Mouse (Mus musculus) liver, embryonic 16.5 days (tissue): Measurements from ENCODE around the gene Cnst. TPM values are rescaled to one million over a fixed set of nuclear protein-coding genes. Genes with fewer than 3 reads are reported as not detected.
"Not testable (repeated sequence)": the region's sequence is repeated elsewhere in the genome, so short reads cannot be mapped to it uniquely, and the experiment has no call there.

ENCODE experiments used
- ATAC-seq: fragments of 200-750 bp; cut with Nextera tagmentation; 2 replicates; pipeline ENCODE4 v1.8.0; 2017; ENCODE audit warnings: low read depth, mild to moderate bottlenecking, moderate number of reproducible peaks, moderate library complexity
- H3K27ac ChIP-seq: fragments of 300-500 bp; sonication (generic); 2 replicates; pipeline ENCODE4 v1.5.1; 2014; ENCODE audit warnings: mild to moderate bottlenecking, low read length
- H3K27me3 ChIP-seq: fragments of 300-500 bp; sonication (generic); 2 replicates; pipeline ENCODE4 v1.6.1; 2014; ENCODE audit warnings: low read depth, low read length, mixed read lengths; ENCODE audit not compliant: control insufficient read depth, insufficient read depth
- H3K36me3 ChIP-seq: fragments of 300-500 bp; sonication (generic); 2 replicates; pipeline ENCODE4 v1.6.1; 2014; ENCODE audit warnings: mild to moderate bottlenecking; ENCODE audit not compliant: control insufficient read depth, insufficient read depth
- H3K4me1 ChIP-seq: fragments of 300-500 bp; sonication (generic); 2 replicates; pipeline ENCODE4 v1.6.1; 2014; ENCODE audit warnings: low read depth, low read length, mixed read lengths; ENCODE audit not compliant: control insufficient read depth
- H3K4me2 ChIP-seq: fragments of 300-500 bp; sonication (generic); 2 replicates; pipeline ENCODE4 v1.6.1; 2014; ENCODE audit warnings: low read depth, low read length, mixed read lengths
- H3K4me3 ChIP-seq: fragments of 300-500 bp; sonication (generic); 2 replicates; pipeline ENCODE4 v1.5.1; 2014; ENCODE audit warnings: low read depth, mild to moderate bottlenecking, low read length
- H3K9ac ChIP-seq: fragments of 300-500 bp; sonication (generic); 2 replicates; pipeline ENCODE4 v1.6.1; 2014; ENCODE audit warnings: low read depth, low read length
- H3K9me3 ChIP-seq: fragments of 300-500 bp; sonication (generic); replicated peaks from 2 replicates; pipeline ENCODE4 v1.6.1; 2016; ENCODE audit warnings: low read length; ENCODE audit not compliant: control insufficient read depth
- WGBS: fragments of 180-500 bp; shearing (Covaris S2); extraction: QIAGEN DNeasy Blood & Tissue Kit; methylation state at CpG from one replicate; pipeline ENCODE4 v1.1.7; 2014; ENCODE audit not compliant: insufficient replicate concordance; 5-methylcytosine and 5-hydroxymethylcytosine counted together
- polyA plus RNA-seq: library from polyadenylated mRNA; unstranded; fragments of >200 nt; fragmentation: Nextera tagmentation; extraction: Ambion mirVana; gene quantifications from 2 replicates; pipeline ENCODE4 v1.2.1, GENCODE M21; 2015

The Cnst gene
- polyA plus RNA-seq, 1 experiment from 2014 or later = 11.6 TPM

- Histone ChIP-seq H3K4me2 (no peak overlapping the region), H3K4me3 (no peak overlapping the region), H3K36me3 (no peaks in the 10 kb centered on the region), H3K27ac (no peak overlapping the region), H3K4me1 (no peaks in the 10 kb centered on the region), H3K27me3 (no peaks in the 10 kb centered on the region), H3K9me3 (no peaks in the 10 kb centered on the region), H3K9ac (no peak overlapping the region)
- ATAC-seq = no peak
- WGBS = 74% methylated on average over 3 of the region's 3 CpGs
These were observed 88.0 kb downstream of the Cnst start for GRCm38 (mm10) chr1:179634159-179634558.

- Histone ChIP-seq H3K36me3 (no peaks in the 10 kb centered on the region), H3K4me1 (no peaks in the 10 kb centered on the region; the same call in 1 of the 2 replicates), H3K4me2 (no peak overlapping the region), H3K4me3 (no peak overlapping the region), H3K9me3 (no peaks in the 10 kb centered on the region), H3K27me3 (no peaks in the 10 kb centered on the region), H3K27ac (no peak overlapping the region), H3K9ac (no peak overlapping the region)
- WGBS = 64% methylated on average over 4 of the region's 4 CpGs
- ATAC-seq = no peak
These were observed 96.6 kb downstream of the Cnst start for GRCm38 (mm10) chr1:179642726-179643125.

- no peaks in the 10 kb centered on the region for H3K36me3 ChIP-seq
- H3K27ac ChIP-seq = no peak overlapping the region
- H3K9ac ChIP-seq = no peak overlapping the region
- whole genome bisulfite sequencing = 71% methylated on average over 3 of the region's 3 CpGs
- H3K4me2 ChIP-seq = no peak overlapping the region
- peaks cover 2% of the 10 kb centered on the region for H3K4me1 ChIP-seq
- no peaks in the 10 kb centered on the region for H3K27me3 ChIP-seq
- no peak for ATAC-seq
- H3K9me3 ChIP-seq = no peaks in the 10 kb centered on the region
- H3K4me3 ChIP-seq = no peak overlapping the region
These were observed 98.0 kb downstream of the Cnst start for GRCm38 (mm10) chr1:179644151-179644550.

- Histone ChIP-seq H3K27ac (no peak overlapping the region), H3K4me1 (peaks cover 4% of the 10 kb centered on the region), H3K36me3 (no peaks in the 10 kb centered on the region), H3K4me2 (no peak overlapping the region), H3K9ac (no peak overlapping the region), H3K27me3 (no peaks in the 10 kb centered on the region), H3K9me3 (no peaks in the 10 kb centered on the region), H3K4me3 (no peak overlapping the region)
- ATAC-seq = peak; percentile 62
- 44% methylated on average over 13 of the region's 13 CpGs for WGBS
These were observed 99.2 kb downstream of the Cnst start for GRCm38 (mm10) chr1:179645101-179645979.

GRCm38 (mm10) chr1:179645980-179646268 is 99.8 kb downstream of the Cnst start:
- WGBS = 20% methylated on average over 4 of the region's 4 CpGs
- H3K4me3 ChIP-seq = no peak overlapping the region
- H3K27ac ChIP-seq = no peak overlapping the region
- H3K4me1 ChIP-seq = peaks cover 4% of the 10 kb centered on the region
- ATAC-seq = no peak
- no peaks in the 10 kb centered on the region for H3K36me3 ChIP-seq
- no peaks in the 10 kb centered on the region for H3K9me3 ChIP-seq
- no peak overlapping the region for H3K9ac ChIP-seq
- H3K27me3 ChIP-seq = no peaks in the 10 kb centered on the region
- H3K4me2 ChIP-seq = no peak overlapping the region

GRCm38 (mm10) chr1:179648678-179649077 is 102.5 kb downstream of the Cnst start:
- H3K27ac ChIP-seq, H3K36me3 ChIP-seq, H3K9ac ChIP-seq, H3K4me3 ChIP-seq, ATAC-seq, H3K4me1 ChIP-seq, H3K27me3 ChIP-seq, H3K9me3 ChIP-seq, H3K4me2 ChIP-seq: not testable (repeated sequence)
- 50% methylated on average over 4 of the region's 5 CpGs for WGBS

GRCm38 (mm10) chr1:179649324-179649723 is 103.2 kb downstream of the Cnst start:
- Histone ChIP-seq H3K4me1 (peaks cover 4% of the 10 kb centered on the region), H3K27me3 (no peaks in the 10 kb centered on the region), H3K9ac (no peak overlapping the region), H3K4me2 (no peak overlapping the region), H3K27ac (no peak overlapping the region), H3K4me3 (no peak overlapping the region), H3K9me3 (no peaks in the 10 kb centered on the region), H3K36me3 (no peaks in the 10 kb centered on the region)
- peak; percentile 56 for ATAC-seq
- WGBS = 20% methylated on average over 3 of the region's 3 CpGs

GRCm38 (mm10) chr1:179650284-179650683 is 104.1 kb downstream of the Cnst start:
- Histone ChIP-seq H3K9ac (no peak overlapping the region), H3K4me1 (peaks cover 4% of the 10 kb centered on the region), H3K9me3 (no peaks in the 10 kb centered on the region), H3K4me2 (no peak overlapping the region), H3K27me3 (no peaks in the 10 kb centered on the region), H3K27ac (no peak overlapping the region), H3K4me3 (no peak overlapping the region), H3K36me3 (no peaks in the 10 kb centered on the region)
- 21% methylated on average over 4 of the region's 4 CpGs for WGBS
- ATAC-seq = peak; percentile 30; the same call in 1 of the 2 replicates

- WGBS = 77% methylated on average over 5 of the region's 5 CpGs
These were observed 105.1 kb downstream of the Cnst start for GRCm38 (mm10) chr1:179651224-179651623.

More at GRCm38 (mm10) chr1:179651224-179651623, 105.1 kb downstream of the Cnst start:
- Histone ChIP-seq H3K27ac (no peak overlapping the region), H3K36me3 (no peaks in the 10 kb centered on the region), H3K4me1 (peaks cover 4% of the 10 kb centered on the region), H3K9ac (no peak overlapping the region), H3K4me2 (no peak overlapping the region), H3K27me3 (no peaks in the 10 kb centered on the region), H3K9me3 (no peaks in the 10 kb centered on the region), H3K4me3 (no peak overlapping the region)
- ATAC-seq = no peak
